In genomic region chr5:77075951-77076350, GRCm38 (mm10) we compare ENCODE assay signal across 29 mouse cellular contexts. TPM values are rescaled to one million over a fixed set of nuclear protein-coding genes. Genes with fewer than 3 reads are reported as not detected.
DNase-seq lines count a peak whose midpoint lies in the region; TF ChIP-seq lines count a peak whose summit lies in the region.
"Had no signal": no experiment of that assay in that cellular context is flagged by ENCODE, and none has a peak within 500 bp of the region (broad histone marks: within the 10 kb centered on the region; RNA-seq: fewer than 3 reads in every experiment).

No protein-coding gene starts in this region.

- peak; percentile 42 to 54 for DNase-seq in cerebellum, postnatal 10 days
- no peak for DNase-seq in cerebellum, postnatal 36 days
- DNase-seq in 3134 (ENCODE audit: extremely low read depth, insufficient read length, low spot score) (peak; percentile 60), NIH3T3 (ENCODE audit: low read depth) (peak; percentile 80)
- DNase-seq in testis, postnatal 10 days (ENCODE audit: low spot score) = no peak
- no peak for DNase-seq in layer of hippocampus, adult 9-10 months (ENCODE audit: low spot score)
- DNase-seq: B cell, adult 2 months; cerebellum, adult 8-10 months; gastrocnemius, postnatal 25 days; heart, adult 11 months; heart, postnatal 36 days; kidney, adult 2 months; kidney, postnatal 36 days; liver, postnatal 0 days; lung, postnatal 4 days; right cerebral cortex, postnatal 25 days; thymus, postnatal 36 days had no signal

- no peak overlapping the region for H3ac ChIP-seq in myocyte (ENCODE audit: control insufficient read depth, insufficient read length)

- H3K36me3 ChIP-seq in myocyte (ENCODE audit: control insufficient read depth, insufficient read depth) = no peaks in the 10 kb centered on the region
- H3K36me3 ChIP-seq: hindbrain, embryonic 12.5 days; intestine, embryonic 15.5 days; limb, embryonic 13.5 days; liver, embryonic 12.5 days; midbrain, embryonic 12.5 days; neural tube, embryonic 13.5 days; stomach, embryonic 15.5 days had no signal

- no peaks in the 10 kb centered on the region for H3K27me3 ChIP-seq in myocyte (ENCODE audit: control insufficient read depth, insufficient read depth, insufficient read length)
- H3K27me3 ChIP-seq: forebrain, embryonic 13.5 days; hindbrain, embryonic 12.5 days; intestine, embryonic 15.5 days; limb, embryonic 13.5 days; liver, embryonic 12.5 days; midbrain, embryonic 12.5 days; neural tube, embryonic 13.5 days; stomach, embryonic 15.5 days had no signal

- peak overlapping the region; percentile 32 for H3K4me2 ChIP-seq in myocyte (ENCODE audit: low read depth)
- H3K4me2 ChIP-seq: forebrain, embryonic 13.5 days; heart, embryonic 11.5 days; hindbrain, embryonic 12.5 days; intestine, embryonic 15.5 days; limb, embryonic 13.5 days; liver, embryonic 12.5 days; midbrain, embryonic 12.5 days; neural tube, embryonic 13.5 days; stomach, embryonic 15.5 days had no signal

- H3K79me2 ChIP-seq in myocyte (ENCODE audit: control insufficient read depth, insufficient read depth) = no peaks in the 10 kb centered on the region

- H3K4me3 ChIP-seq in myocyte = no peak overlapping the region
- H3K4me3 ChIP-seq: forebrain, embryonic 13.5 days; hindbrain, embryonic 12.5 days; intestine, embryonic 15.5 days; layer of hippocampus, adult 2 months; limb, embryonic 13.5 days; liver, embryonic 12.5 days; megakaryocyte, embryonic 14.5 days; midbrain, embryonic 12.5 days; neural tube, embryonic 13.5 days; stomach, embryonic 15.5 days had no signal

- TF ChIP-seq POLR2A in myocyte (IDR thresholded peaks at IDR 0.05; ENCODE audit: insufficient read length, low read depth) = no peak

TF ChIP-seq in myocyte, 11 proteins besides CTCF, POLR2A, EP300 and RAD21:
- TF ChIP-seq MYOG (IDR thresholded peaks at IDR 0.05; ENCODE audit: control insufficient read depth in 1 of 3, insufficient read depth in 1 of 3, insufficient read length in 2 of 3, low read depth in 2 of 3) = no peak
- peak in 1 of 3 experiments; percentile 14 for TF ChIP-seq MYOD1 (IDR thresholded peaks at IDR 0.05; ENCODE audit: control insufficient read depth in 1 of 3, insufficient read length in 2 of 3, low read depth in 2 of 3)

RNA-seq across cellular contexts. Expression of gene Hopx, which starts 39.0 kb away (rescaled TPM):
- polyA plus RNA-seq in myocyte (2012; fragmentation: generic; extraction: Trizol) = 0.68 TPM
- polyA plus RNA-seq: liver, embryonic 12.5 days; midbrain, embryonic 12.5 days had no signal

Comparison
In these comparisons a context has a peak if more than half of its experiments do, and no peak if none do; other contexts are left out.
1. DNase-seq: peak in cerebellum, postnatal 10 days (2 of 2), 3134 (single experiment) and NIH3T3 (single experiment); none in cerebellum, postnatal 36 days (0 of 2), testis, postnatal 10 days (single experiment) and layer of hippocampus, adult 9-10 months (single experiment).